Mouse (Mus musculus) adrenal gland, postnatal 25 days (tissue): Measurements from ENCODE around the gene Txk. TPM values are rescaled to one million over a fixed set of nuclear protein-coding genes. Genes with fewer than 3 reads are reported as not detected.

Experiments
- DNase-seq: peaks from one replicate; pipeline ENCODE4 v3.0.0; 2021; ENCODE audit warnings: mixed read lengths
- long read RNA-seq: library from polyadenylated mRNA; stranded (forward); transcript quantifications from one replicate; pipeline ENCODE4 v2.0.0, GENCODE M21; 2021
- total RNA-seq: library from RNA; stranded (reverse); gene quantifications from 2 replicates; pipeline ENCODE4 v1.2.3, GENCODE M21; 2021

Txk gene
- not detected in 2 replicates for total RNA-seq
- long read RNA-seq: 0 reads

GRCm38 (mm10) chr5:72752585-72752984, at the start of gene Txk:
TSS of gene Txk (minus strand) at chr5:72752777.
- no peak for DNase-seq

GRCm38 (mm10) chr5:72798563-72798962, 46.0 kb upstream of the Txk start:
- DNase-seq: no peak

- DNase-seq: no peak
Observed at GRCm38 (mm10) chr5:72796186-72796613, 43.6 kb upstream of the Txk start.

GRCm38 (mm10) chr5:72793309-72793850, 40.8 kb upstream of the Txk start:
- no peak for DNase-seq

- DNase-seq: no peak
Observed at GRCm38 (mm10) chr5:72791789-72792188, 39.2 kb upstream of the Txk start.

- no peak for DNase-seq
Observed at GRCm38 (mm10) chr5:72791386-72791785, 38.8 kb upstream of the Txk start.

GRCm38 (mm10) chr5:72785451-72785850, 32.9 kb upstream of the Txk start:
- no peak for DNase-seq

- no peak for DNase-seq
Observed at GRCm38 (mm10) chr5:72784719-72785118, 32.1 kb upstream of the Txk start.

GRCm38 (mm10) chr5:72783957-72784356, 31.4 kb upstream of the Txk start:
- no peak for DNase-seq

GRCm38 (mm10) chr5:72783123-72783522, 30.5 kb upstream of the Txk start:
- DNase-seq: no peak

GRCm38 (mm10) chr5:72781776-72782175, 29.2 kb upstream of the Txk start:
- DNase-seq: no peak

- DNase-seq: no peak
Observed at GRCm38 (mm10) chr5:72776595-72776994, 24.0 kb upstream of the Txk start.

- DNase-seq: no peak
Observed at GRCm38 (mm10) chr5:72776127-72776526, 23.6 kb upstream of the Txk start.

GRCm38 (mm10) chr5:72769841-72770240, 17.3 kb upstream of the Txk start:
- no peak for DNase-seq

GRCm38 (mm10) chr5:72763546-72763945, 11.0 kb upstream of the Txk start:
- no peak for DNase-seq

GRCm38 (mm10) chr5:72763025-72763424, 10.4 kb upstream of the Txk start:
- DNase-seq: no peak

GRCm38 (mm10) chr5:72761758-72762157, 9.2 kb upstream of the Txk start:
- DNase-seq: no peak

GRCm38 (mm10) chr5:72761237-72761636, 8.7 kb upstream of the Txk start:
- no peak for DNase-seq

- DNase-seq: no peak
Observed at GRCm38 (mm10) chr5:72758925-72759924, 6.6 kb upstream of the Txk start.

- no peak for DNase-seq
Observed at GRCm38 (mm10) chr5:72757155-72757773, 4.7 kb upstream of the Txk start.

GRCm38 (mm10) chr5:72755941-72756340, 3.4 kb upstream of the Txk start:
- DNase-seq: no peak

GRCm38 (mm10) chr5:72755035-72755434, 2.5 kb upstream of the Txk start:
- no peak for DNase-seq
